Mouse (Mus musculus) lung, adult 2 months (tissue): ENCODE data around the gene Il1r1. TPM values are rescaled to one million over a fixed set of nuclear protein-coding genes. Genes with fewer than 3 reads are reported as not detected.
"Not testable (repeated sequence)": the region's sequence is repeated elsewhere in the genome, so short reads cannot be mapped to it uniquely, and the experiment has no call there.

ENCODE experiments used
- DNase-seq: peaks from one replicate; pipeline ENCODE4 v3.0.0; 2022
- H3K4me1 ChIP-seq: fragments of 200-500 bp; 2 replicates; pipeline ENCODE4 v1.6.1; 2011; ENCODE audit warnings: low read length; ENCODE audit not compliant: control insufficient read depth, insufficient read depth
- H3K4me3 ChIP-seq: fragments of 200-500 bp; replicated peaks from 2 replicates; pipeline ENCODE3; 2011; ENCODE audit warnings: low read depth, mild to moderate bottlenecking, control low read depth, low read length; ENCODE audit errors: extremely low read depth
- CTCF ChIP-seq: fragments of 200-500 bp; IDR thresholded peaks from 2 replicates; pipeline ENCODE4 v1.5.1; 2011; ENCODE audit warnings: mild to moderate bottlenecking, low read length, control low read depth; ENCODE audit not compliant: insufficient read depth
- POLR2A ChIP-seq: fragments of 200-500 bp; IDR thresholded peaks from 2 replicates; pipeline ENCODE4 v1.6.1; 2011; ENCODE audit warnings: low read depth, mild to moderate bottlenecking, control low read depth, low read length, borderline replicate concordance; ENCODE audit errors: extremely low read depth
- WGBS: fragments of 180-500 bp; shearing (Covaris S2); methylation state at CpG from one replicate; pipeline ENCODE4 v1.1.7; 2018; 5-methylcytosine and 5-hydroxymethylcytosine counted together
- polyA plus RNA-seq: library from polyadenylated mRNA; depleted of rRNA; stranded (reverse); fragments of >200 nt; gene quantifications from 2 replicates; pipeline ENCODE4 v1.2.3, GENCODE M21; 2012

Gene Il1r1
- polyA plus RNA-seq, 1 experiment: 14.1 TPM

- 94% methylated on average over 2 of the region's 2 CpGs for WGBS
- TF ChIP-seq CTCF: no peak
- Histone ChIP-seq H3K4me1 (no peaks in the 10 kb centered on the region), H3K4me3 (no peak overlapping the region)
- DNase-seq: no peak
These were observed 73.2 kb downstream of the Il1r1 start for GRCm38 (mm10) chr1:40298053-40298452.

DNA sequence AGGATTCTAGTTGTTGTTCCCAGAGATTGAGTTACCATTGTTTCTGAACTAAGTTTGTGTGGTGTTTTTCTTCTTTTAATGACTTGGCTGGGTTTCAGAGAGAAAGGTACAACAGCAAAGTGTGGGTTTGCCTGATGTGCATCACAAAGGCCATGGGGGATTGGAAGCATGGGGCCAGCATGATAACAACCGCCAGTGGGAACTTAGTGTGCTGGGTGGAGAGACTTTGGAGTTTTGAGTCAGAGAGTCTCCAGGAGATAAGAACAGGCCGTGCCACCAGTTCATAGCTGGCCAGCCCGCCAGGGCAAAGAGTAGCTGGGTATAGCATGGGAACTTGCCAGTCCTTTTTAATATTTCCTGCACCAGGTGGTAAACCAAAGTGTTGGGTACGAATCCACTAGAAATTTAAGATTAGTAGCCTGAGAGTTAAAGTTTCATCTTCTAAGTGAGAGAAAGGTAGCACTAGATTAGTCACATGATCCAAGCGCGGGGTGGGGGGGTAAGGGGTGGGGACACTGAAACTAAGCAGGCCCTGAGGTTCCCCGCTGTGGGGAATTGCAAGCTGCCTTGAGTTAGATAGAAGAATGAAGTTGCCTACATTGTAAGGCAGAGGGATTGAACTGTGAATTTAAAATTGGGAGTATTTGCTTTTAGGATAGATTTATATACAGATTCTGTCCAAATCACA lies 78.4 kb downstream of the Il1r1 start:
- DNase-seq: no peak
- Histone ChIP-seq H3K4me3 (no peak overlapping the region), H3K4me1 (no peaks in the 10 kb centered on the region)
- no peak for TF ChIP-seq POLR2A
- no peak for TF ChIP-seq CTCF
- WGBS: 85% methylated on average over 7 of the region's 7 CpGs

DNA sequence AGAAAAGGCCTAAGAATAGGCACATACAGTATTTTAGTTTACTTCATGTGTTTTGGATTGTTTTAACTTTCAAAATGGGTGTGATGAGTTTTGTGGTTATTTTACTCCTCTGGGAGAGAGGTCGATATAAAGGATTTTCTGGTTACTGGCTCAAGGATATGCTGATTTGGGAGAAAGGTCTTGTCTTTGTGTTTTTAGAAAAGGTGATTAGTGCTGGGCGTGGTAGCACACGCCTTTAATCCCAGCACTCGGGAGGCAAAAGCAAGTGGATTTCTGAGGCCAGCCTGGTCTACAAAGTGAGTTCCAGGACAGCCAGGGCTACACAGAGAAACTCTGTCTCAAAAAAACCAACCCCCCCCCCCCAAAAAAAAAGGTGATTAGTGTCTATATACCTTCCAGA lies 79.4 kb downstream of the Il1r1 start:
- WGBS: 86% methylated on average over 4 of the region's 4 CpGs
- not testable (repeated sequence) for H3K4me1 ChIP-seq, H3K4me3 ChIP-seq, DNase-seq

DNA sequence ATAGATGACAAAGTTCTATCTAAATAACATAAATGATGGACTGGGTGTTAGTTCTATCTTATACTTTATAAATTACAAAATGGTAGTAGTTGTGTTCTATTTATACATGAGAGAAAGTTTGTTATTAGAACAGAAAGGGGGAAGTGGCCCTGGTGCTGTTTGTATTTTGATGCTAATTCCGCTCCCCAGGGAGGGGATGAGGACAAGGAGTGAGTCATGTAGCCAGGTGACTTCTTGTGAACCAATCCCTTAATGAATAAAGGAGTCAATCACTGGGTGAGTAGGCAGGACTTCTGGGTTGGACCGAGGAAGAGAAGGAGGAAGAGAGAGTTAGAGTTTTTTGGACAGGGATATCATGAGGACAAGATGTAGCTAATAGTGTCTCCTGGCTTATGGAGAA lies 81.2 kb downstream of the Il1r1 start:
- TF ChIP-seq CTCF (no peak), POLR2A (no peak)
- 82% methylated on average over 2 of the region's 2 CpGs for WGBS
- Histone ChIP-seq H3K4me3 (no peak overlapping the region), H3K4me1 (no peaks in the 10 kb centered on the region)
- DNase-seq: no peak

DNA sequence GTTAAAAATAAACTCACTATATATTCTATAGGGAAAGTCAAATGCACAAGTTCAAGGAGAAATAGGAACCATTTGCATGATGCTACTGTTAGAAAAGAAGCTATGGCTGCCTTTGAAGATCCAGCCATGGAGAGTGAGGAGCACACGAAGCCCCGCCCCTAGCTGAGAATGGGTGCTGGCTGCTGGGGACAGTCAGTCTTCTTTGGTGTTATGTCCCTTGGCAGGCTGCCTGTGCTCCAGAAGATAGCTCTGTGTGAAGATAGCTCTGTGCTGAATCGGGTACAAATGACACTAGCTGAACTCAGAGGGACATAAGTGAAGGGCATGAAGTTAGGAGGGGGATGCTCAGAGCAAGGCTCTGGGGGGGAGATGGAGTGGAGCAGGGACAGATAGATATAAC lies 86.2 kb downstream of the Il1r1 start:
- no peak overlapping the region for H3K4me3 ChIP-seq
- no peak for TF ChIP-seq POLR2A
- TF ChIP-seq CTCF: no peak
- no peak for DNase-seq
- no peaks in the 10 kb centered on the region for H3K4me1 ChIP-seq
- 76% methylated on average over 3 of the region's 3 CpGs for WGBS

GRCm38 (mm10) chr1:40311625-40312024 lies 86.7 kb downstream of the Il1r1 start:
- TF ChIP-seq CTCF (no peak), POLR2A (no peak)
- 63% methylated on average over 2 of the region's 2 CpGs for WGBS
- Histone ChIP-seq H3K4me3 (no peak overlapping the region), H3K4me1 (no peaks in the 10 kb centered on the region)
- no peak for DNase-seq

DNA sequence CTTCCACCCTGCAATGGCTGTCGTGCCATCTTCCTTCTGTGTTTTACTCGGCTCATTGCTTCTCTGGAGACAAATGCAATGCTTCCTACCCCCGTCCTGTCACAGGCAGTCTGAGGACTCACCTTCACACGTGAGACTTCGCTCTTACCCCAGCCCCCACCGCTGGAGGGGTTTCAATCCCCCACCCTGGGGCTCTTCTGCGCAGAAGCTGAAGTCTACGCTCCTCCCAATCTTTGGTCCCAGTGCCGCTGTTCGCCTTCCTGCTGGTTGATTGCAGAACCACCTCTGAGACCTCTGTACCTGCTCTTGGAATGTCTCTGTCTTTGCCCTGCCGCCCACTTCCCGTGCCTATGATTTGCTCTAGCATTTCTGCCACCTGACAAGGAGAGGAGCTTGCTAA lies 89.1 kb downstream of the Il1r1 start:
- H3K4me3 ChIP-seq: no peak overlapping the region
- no peaks in the 10 kb centered on the region for H3K4me1 ChIP-seq
- WGBS: 83% methylated on average over 12 of the region's 12 CpGs
- TF ChIP-seq POLR2A: no peak
- TF ChIP-seq CTCF: no peak
- DNase-seq: no peak

DNA sequence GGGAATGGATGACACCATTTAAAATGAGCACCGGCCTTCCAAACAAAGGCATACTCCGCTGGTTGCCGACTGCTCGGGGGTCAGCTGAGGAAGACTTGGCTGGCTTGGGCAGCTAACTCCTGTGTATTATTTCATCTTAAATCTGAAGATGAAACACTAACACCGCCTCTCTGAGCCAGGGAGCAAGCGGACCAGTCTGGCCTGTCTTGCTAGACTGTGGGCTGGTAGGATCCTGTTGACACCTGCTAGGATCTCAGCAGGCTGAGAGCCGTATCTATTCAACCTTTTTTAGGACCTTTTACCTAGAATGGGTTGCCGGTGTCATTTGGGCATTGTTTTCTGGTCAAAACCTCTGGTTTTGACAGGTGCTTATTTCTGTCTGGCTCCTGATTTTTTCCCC lies 92.8 kb downstream of the Il1r1 start:
- DNase-seq: no peak
- Histone ChIP-seq H3K4me3 (no peak overlapping the region), H3K4me1 (no peaks in the 10 kb centered on the region)
- 90% methylated on average over 8 of the region's 8 CpGs for WGBS
- TF ChIP-seq POLR2A (no peak), CTCF (no peak)

DNA sequence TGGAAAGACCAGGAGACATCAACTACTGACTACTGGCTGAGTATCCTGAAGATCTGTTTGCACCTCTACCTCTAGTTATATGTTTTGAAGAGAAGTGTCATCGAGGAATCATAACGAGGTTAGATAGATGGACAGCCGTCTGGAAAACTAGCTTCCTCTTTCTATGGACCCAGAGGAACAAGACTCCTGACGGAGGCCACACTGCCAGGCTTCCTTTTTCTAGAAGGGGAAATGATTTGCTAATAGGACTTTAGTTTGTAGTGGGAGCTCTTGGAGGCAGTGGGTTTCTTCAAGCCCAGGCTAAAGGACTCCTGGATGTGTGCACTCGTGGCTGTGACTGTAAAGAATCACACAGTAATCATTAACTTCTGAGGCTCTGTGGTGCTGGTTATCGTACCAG lies 96.9 kb downstream of the Il1r1 start:
- TF ChIP-seq CTCF (no peak), POLR2A (no peak)
- H3K4me3 ChIP-seq: no peak overlapping the region
- DNase-seq: no peak
- 63% methylated on average over 6 of the region's 6 CpGs for WGBS
- H3K4me1 ChIP-seq: peaks cover 2% of the 10 kb centered on the region; the same call in 1 of the 2 replicates

GRCm38 (mm10) chr1:40322543-40322942 lies 97.7 kb downstream of the Il1r1 start:
- peaks cover 2% of the 10 kb centered on the region; the same call in 1 of the 2 replicates for H3K4me1 ChIP-seq
- 79% methylated on average over 3 of the region's 3 CpGs for WGBS
- no peak for DNase-seq
- TF ChIP-seq CTCF (no peak), POLR2A (no peak)
- no peak overlapping the region for H3K4me3 ChIP-seq
